Mouse (Mus musculus) heart, embryonic 16.5 days (tissue): Measurements from ENCODE around the gene Ccdc42. TPM values are rescaled to one million over a fixed set of nuclear protein-coding genes. Genes with fewer than 3 reads are reported as not detected.

ENCODE experiments used
- ATAC-seq: fragments of 200-750 bp; cut with Nextera tagmentation; replicated peaks from 2 replicates; pipeline ENCODE4 v1.8.0; 2017; ENCODE audit warnings: moderate number of reproducible peaks; ENCODE audit not compliant: insufficient read depth, low FRiP score; ENCODE audit errors: extremely low read depth
- H3K27ac ChIP-seq: fragments of 300-500 bp; sonication (generic); 2 replicates; pipeline ENCODE4 v1.5.1; 2014; ENCODE audit warnings: mild to moderate bottlenecking, low read length, control low read depth, moderate library complexity
- H3K27me3 ChIP-seq: fragments of 300-500 bp; sonication (generic); 2 replicates; pipeline ENCODE4 v1.6.1; 2014; ENCODE audit warnings: low read length, mixed read lengths; ENCODE audit not compliant: control insufficient read depth, insufficient read depth
- H3K36me3 ChIP-seq: fragments of 300-500 bp; sonication (generic); 2 replicates; pipeline ENCODE4 v1.6.1; 2014; ENCODE audit not compliant: control insufficient read depth, insufficient read depth
- H3K4me1 ChIP-seq: fragments of 300-500 bp; sonication (generic); 2 replicates; pipeline ENCODE4 v1.6.1; 2014; ENCODE audit warnings: low read length, mixed read lengths; ENCODE audit not compliant: control insufficient read depth, insufficient read depth
- H3K4me2 ChIP-seq: fragments of 300-500 bp; sonication (generic); 2 replicates; pipeline ENCODE4 v1.6.1; 2014; ENCODE audit warnings: low read depth, mild to moderate bottlenecking, control low read depth, low read length
- H3K4me3 ChIP-seq: fragments of 300-500 bp; sonication (generic); 2 replicates; pipeline ENCODE4 v1.5.1; 2014; ENCODE audit warnings: mild to moderate bottlenecking, control low read depth, low read length
- H3K9ac ChIP-seq: fragments of 300-500 bp; sonication (generic); 2 replicates; pipeline ENCODE4 v1.6.1; 2014; ENCODE audit warnings: low read length, control low read depth
- H3K9me3 ChIP-seq: fragments of 300-500 bp; sonication (generic); replicated peaks from 2 replicates; pipeline ENCODE4 v1.6.1; 2016; ENCODE audit warnings: low read length; ENCODE audit not compliant: control insufficient read depth
- WGBS: fragments of 180-500 bp; shearing (Covaris S2); extraction: QIAGEN DNeasy Blood & Tissue Kit; methylation state at CpG from one replicate; pipeline ENCODE4 v1.1.7; 2014; 5-methylcytosine and 5-hydroxymethylcytosine counted together
- polyA plus RNA-seq: library from polyadenylated mRNA; unstranded; fragments of >200 nt; fragmentation: Nextera tagmentation; extraction: Ambion mirVana; gene quantifications from 2 replicates; pipeline ENCODE4 v1.2.1, GENCODE M21; 2015

Ccdc42 gene
- polyA plus RNA-seq, 1 experiment from 2014 or later, result 1.5 TPM

- peaks cover 6% of the 10 kb centered on the region; the same call in 1 of the 2 replicates for H3K4me1 ChIP-seq
- H3K27ac ChIP-seq, result no peak within 1 kb of the TSS
- no peaks in the 10 kb centered on the region for H3K9me3 ChIP-seq
- WGBS, result 15% methylated on average over 37 of the region's 37 CpGs
- H3K9ac ChIP-seq, result 0 out of 2 replicates have a peak within 1 kb of the TSS, but pooled peaks have one; percentile 31
- H3K36me3 ChIP-seq, result no peaks in the 10 kb centered on the region
- H3K27me3 ChIP-seq, result peaks cover 10% of the 10 kb centered on the region
- H3K4me3 ChIP-seq, result peak within 1 kb of the TSS; percentile 32
- ATAC-seq, result no peak
- peak within 1 kb of the TSS; percentile 55 for H3K4me2 ChIP-seq
Observed at GRCm38 (mm10) chr11:68555918-68556584, 30.8 kb upstream of the Ccdc42 start, which contains the start of gene Mfsd6l. TSS of gene Mfsd6l (plus strand) at chr11:68556186.

- H3K9ac ChIP-seq, result no peak overlapping the region
- no peak overlapping the region for H3K4me3 ChIP-seq
- no peaks in the 10 kb centered on the region for H3K9me3 ChIP-seq
- no peak overlapping the region for H3K4me2 ChIP-seq
- ATAC-seq, result no peak
- H3K4me1 ChIP-seq, result peaks cover 4% of the 10 kb centered on the region; the same call in 1 of the 2 replicates
- H3K36me3 ChIP-seq, result no peaks in the 10 kb centered on the region
- peaks cover 10% of the 10 kb centered on the region for H3K27me3 ChIP-seq
- H3K27ac ChIP-seq, result no peak overlapping the region
- 41% methylated on average over 1 of the region's 1 CpGs for WGBS
Observed at GRCm38 (mm10) chr11:68559546-68559945, 27.3 kb upstream of the Ccdc42 start.

DNA sequence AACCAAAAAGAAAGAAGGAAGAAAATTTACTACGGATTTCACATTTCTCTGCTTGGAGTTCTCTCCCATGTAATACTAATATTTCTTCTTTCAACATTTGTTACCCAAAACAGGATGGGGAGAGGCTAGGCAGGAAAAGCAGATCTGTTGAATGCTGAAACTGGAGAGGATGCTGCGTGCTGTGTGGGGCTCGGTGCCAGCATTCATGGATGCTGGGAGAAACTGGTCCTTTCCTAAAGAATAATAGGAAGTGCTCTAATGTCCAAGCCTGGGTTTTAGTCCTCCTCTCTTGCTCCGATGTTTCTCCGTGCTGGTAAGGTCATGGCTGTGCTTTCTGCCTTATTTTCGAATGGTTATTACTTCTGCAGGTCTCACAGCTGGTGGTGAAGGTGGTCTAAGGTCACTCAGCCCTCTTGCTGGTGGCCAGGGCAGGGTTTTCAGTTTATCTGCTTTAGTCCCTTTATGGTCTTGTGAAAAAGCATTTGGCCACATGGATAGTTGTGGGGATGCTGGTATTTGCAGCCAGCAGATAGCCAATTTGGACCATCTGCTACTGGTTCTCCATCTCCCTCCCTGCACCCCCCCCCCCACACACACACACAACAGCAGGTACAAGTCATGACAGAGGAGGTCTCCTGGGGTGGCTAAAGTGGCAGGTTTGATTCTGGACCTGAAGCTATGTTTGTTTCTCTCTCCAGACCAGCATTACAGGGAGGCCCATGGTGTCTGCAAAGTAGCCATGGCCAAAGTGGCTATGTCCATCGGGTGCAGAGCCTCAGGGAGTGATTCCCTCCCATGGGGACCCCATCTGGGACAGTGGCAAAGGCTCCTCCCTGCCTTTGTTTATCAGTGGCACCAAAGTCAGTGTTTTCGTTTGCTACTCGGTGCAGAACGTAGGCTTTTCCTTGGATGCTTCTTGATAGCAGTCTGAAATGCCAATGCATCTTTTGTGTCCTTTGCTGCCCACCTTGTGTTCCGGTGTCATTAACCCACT lies 24.6 kb upstream of the Ccdc42 start:
- no peak for ATAC-seq
- H3K9me3 ChIP-seq, result no peaks in the 10 kb centered on the region
- H3K36me3 ChIP-seq, result no peaks in the 10 kb centered on the region
- H3K27ac ChIP-seq, result no peak overlapping the region
- H3K4me2 ChIP-seq, result no peak overlapping the region
- no peaks in the 10 kb centered on the region for H3K27me3 ChIP-seq
- no peak overlapping the region for H3K9ac ChIP-seq
- no peak overlapping the region for H3K4me3 ChIP-seq
- WGBS, result 71% methylated on average over 11 of the region's 11 CpGs
- H3K4me1 ChIP-seq, result peaks cover 3% of the 10 kb centered on the region; the same call in 1 of the 2 replicates

GRCm38 (mm10) chr11:68564356-68565031 lies 22.3 kb upstream of the Ccdc42 start:
- Histone ChIP-seq H3K4me1 (peaks cover 3% of the 10 kb centered on the region; the same call in 1 of the 2 replicates), H3K9ac (no peak overlapping the region), H3K4me3 (no peak overlapping the region), H3K36me3 (no peaks in the 10 kb centered on the region), H3K9me3 (no peaks in the 10 kb centered on the region), H3K27ac (no peak overlapping the region), H3K4me2 (no peak overlapping the region), H3K27me3 (no peaks in the 10 kb centered on the region)
- no peak for ATAC-seq
- WGBS, result 71% methylated on average over 13 of the region's 13 CpGs

DNA sequence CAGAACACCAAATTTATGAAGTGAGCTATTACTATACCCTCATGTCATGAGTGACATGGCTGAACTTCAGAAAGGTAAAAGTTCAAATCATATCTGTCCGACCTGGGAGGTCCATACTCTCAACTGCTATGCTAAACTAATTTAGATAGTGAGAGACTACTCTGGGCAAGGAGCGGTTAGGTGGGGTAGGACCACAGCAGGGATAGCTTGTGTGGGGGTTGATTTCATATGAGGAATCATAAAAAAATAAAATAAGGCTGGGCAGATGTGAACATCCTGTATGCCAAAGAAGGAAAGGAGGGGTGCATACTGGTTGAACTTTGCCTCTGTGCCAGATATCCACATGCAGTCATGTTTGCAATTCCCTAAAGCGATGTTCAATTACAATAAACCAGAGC lies 21.8 kb upstream of the Ccdc42 start:
- Histone ChIP-seq H3K27ac (no peak overlapping the region), H3K4me3 (no peak overlapping the region), H3K9me3 (no peaks in the 10 kb centered on the region), H3K36me3 (no peaks in the 10 kb centered on the region), H3K4me1 (peaks cover 3% of the 10 kb centered on the region; the same call in 1 of the 2 replicates), H3K4me2 (no peak overlapping the region), H3K9ac (no peak overlapping the region), H3K27me3 (no peaks in the 10 kb centered on the region)
- 81% methylated on average over 3 of the region's 3 CpGs for WGBS
- no peak for ATAC-seq

- Histone ChIP-seq H3K9me3 (no peaks in the 10 kb centered on the region), H3K36me3 (no peaks in the 10 kb centered on the region), H3K9ac (peak overlapping the region; percentile 54), H3K4me2 (peak overlapping the region; percentile 73), H3K27me3 (no peaks in the 10 kb centered on the region), H3K27ac (no peak overlapping the region), H3K4me1 (peaks cover 3% of the 10 kb centered on the region; the same call in 1 of the 2 replicates), H3K4me3 (peak overlapping the region; percentile 45)
- ATAC-seq, result no peak
- WGBS, result 19% methylated on average over 17 of the region's 17 CpGs
Observed at GRCm38 (mm10) chr11:68566447-68567059, 20.3 kb upstream of the Ccdc42 start.

DNA sequence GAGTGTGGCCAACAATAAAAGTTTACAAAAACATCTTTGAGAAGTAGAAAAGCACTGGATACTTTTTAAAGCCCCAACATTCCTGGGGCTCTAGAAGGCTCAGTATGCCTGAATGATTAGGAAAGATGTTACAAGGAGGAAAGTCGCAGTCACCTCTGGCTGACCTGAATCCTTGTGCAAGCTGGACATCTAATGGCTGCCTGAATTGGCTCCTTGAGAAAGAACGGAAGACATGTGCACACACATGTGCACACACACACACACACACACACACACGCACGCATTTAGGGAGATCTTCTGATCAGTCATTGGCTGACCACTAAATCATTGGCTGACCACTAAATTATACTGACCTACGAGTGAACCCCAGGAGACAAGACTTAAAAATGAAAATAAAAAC lies 16.0 kb upstream of the Ccdc42 start:
- Histone ChIP-seq H3K27ac (no peak overlapping the region), H3K4me1 (peaks cover 3% of the 10 kb centered on the region; the same call in 1 of the 2 replicates)
- 77% methylated on average over 5 of the region's 5 CpGs for WGBS

GRCm38 (mm10) chr11:68577076-68577475 lies 9.7 kb upstream of the Ccdc42 start:
- Histone ChIP-seq H3K27ac (no peak overlapping the region), H3K4me1 (0 out of 2 replicates have a peak, but pooled peaks cover 2% of the 10 kb centered on the region), H3K4me3 (no peak overlapping the region), H3K9me3 (no peaks in the 10 kb centered on the region), H3K9ac (no peak overlapping the region), H3K36me3 (no peaks in the 10 kb centered on the region), H3K4me2 (no peak overlapping the region), H3K27me3 (no peaks in the 10 kb centered on the region)
- 82% methylated on average over 1 of the region's 1 CpGs for WGBS
- ATAC-seq, result no peak

More for the DNA sequence above, 16.0 kb upstream of the Ccdc42 start:
- H3K4me2 ChIP-seq, result no peak overlapping the region
- no peak overlapping the region for H3K4me3 ChIP-seq
- no peaks in the 10 kb centered on the region for H3K9me3 ChIP-seq
- no peaks in the 10 kb centered on the region for H3K27me3 ChIP-seq
- ATAC-seq, result no peak
- no peaks in the 10 kb centered on the region for H3K36me3 ChIP-seq
- no peak overlapping the region for H3K9ac ChIP-seq
